Mouse (Mus musculus) CH12F3 (cell line): Measurements from ENCODE around the gene Npr1.

Experiments used
- in situ Hi-C: fragments of 300-500 bp; cut with MboI; formaldehyde crosslinking; loops from 2 replicates; pipeline ENCODE4 v1.14.3; 2020; ENCODE audit warnings: low sequenced_read_pairs

Npr1 gene

GRCm38 (mm10) chr3:90440756-90441155 is 24.9 kb downstream of the Npr1 start:
- in situ Hi-C loops, result no loop called here

GRCm38 (mm10) chr3:90437131-90437530 is 28.5 kb downstream of the Npr1 start:
- in situ Hi-C loops, result no loop called here

GRCm38 (mm10) chr3:90434073-90434730 is 31.5 kb downstream of the Npr1 start:
- in situ Hi-C loops, result no loop called here

- in situ Hi-C loops, result no loop called here
Observed at GRCm38 (mm10) chr3:90433381-90434020, 32.2 kb downstream of the Npr1 start, which contains the start of gene Ints3. TSS of gene Ints3 (minus strand) at chr3:90433622.

- in situ Hi-C loops, result no loop called here
Observed at GRCm38 (mm10) chr3:90432811-90433219, 32.9 kb downstream of the Npr1 start.

GRCm38 (mm10) chr3:90432348-90432747 is 33.3 kb downstream of the Npr1 start:
- in situ Hi-C loops, result no loop called here

GRCm38 (mm10) chr3:90429576-90429975 is 36.1 kb downstream of the Npr1 start:
- in situ Hi-C loops, result no loop called here

GRCm38 (mm10) chr3:90428186-90428585 is 37.5 kb downstream of the Npr1 start:
- in situ Hi-C loops, result no loop called here

- in situ Hi-C loops, result no loop called here
Observed at GRCm38 (mm10) chr3:90427574-90427973, 38.1 kb downstream of the Npr1 start.

- in situ Hi-C loops, result no loop called here
Observed at GRCm38 (mm10) chr3:90425499-90425898, 40.2 kb downstream of the Npr1 start.

GRCm38 (mm10) chr3:90423549-90423948 is 42.1 kb downstream of the Npr1 start:
- in situ Hi-C loops, result no loop called here

GRCm38 (mm10) chr3:90420696-90421095 is 45.0 kb downstream of the Npr1 start:
- in situ Hi-C loops, result no loop called here

- in situ Hi-C loops, result no loop called here
Observed at GRCm38 (mm10) chr3:90413011-90413396, 52.7 kb downstream of the Npr1 start.

GRCm38 (mm10) chr3:90412312-90413010 is 53.2 kb downstream of the Npr1 start:
- in situ Hi-C loops, result no loop called here

GRCm38 (mm10) chr3:90408721-90409120 is 56.9 kb downstream of the Npr1 start:
- in situ Hi-C loops, result no loop called here

GRCm38 (mm10) chr3:90406414-90406813 is 59.3 kb downstream of the Npr1 start:
- in situ Hi-C loops, result no loop called here

GRCm38 (mm10) chr3:90404609-90405008 is 61.1 kb downstream of the Npr1 start:
- in situ Hi-C loops, result no loop called here

GRCm38 (mm10) chr3:90404121-90404520 is 61.5 kb downstream of the Npr1 start:
- in situ Hi-C loops, result no loop called here

- in situ Hi-C loops, result no loop called here
Observed at GRCm38 (mm10) chr3:90400993-90401392, 64.7 kb downstream of the Npr1 start.
